Mouse (Mus musculus) right cerebral cortex, postnatal 4 days (tissue): ENCODE results near the gene Cnp.

Source experiments
- DNase-seq: peaks from one replicate; pipeline ENCODE4 v3.0.0-alpha.2; 2022

Cnp gene

GRCm38 (mm10) chr11:100623867-100624266 lies 49.2 kb downstream of the Cnp start:
- DNase-seq: peak; percentile 48

GRCm38 (mm10) chr11:100625754-100626700 lies 51.3 kb downstream of the Cnp start:
- no peak for DNase-seq

- DNase-seq: peak; percentile 76
These were observed 52.0 kb downstream of the Cnp start for GRCm38 (mm10) chr11:100626701-100627195.

GRCm38 (mm10) chr11:100628056-100628455 lies 53.4 kb downstream of the Cnp start:
- no peak for DNase-seq

GRCm38 (mm10) chr11:100628862-100629352 lies 54.2 kb downstream of the Cnp start:
- peak; percentile 30 for DNase-seq

GRCm38 (mm10) chr11:100634530-100634929 lies 59.8 kb downstream of the Cnp start:
- DNase-seq: no peak

GRCm38 (mm10) chr11:100640159-100640906 lies 65.6 kb downstream of the Cnp start:
- DNase-seq: peak; percentile 55
